Mouse (Mus musculus): Measurements from ENCODE around the gene Dnah10. TPM values are rescaled to one million over a fixed set of nuclear protein-coding genes. Genes with fewer than 3 reads are reported as not detected.
A peak's percentile ranks its signal among the peaks of the same experiment; 100 is the strongest.

Gene Dnah10
- total RNA-seq, 2 experiments from 2014 or later: 0.36 to 0.47 TPM

GRCm38 (mm10) chr5:124873890-124874601 is 149.2 kb downstream of the Dnah10 start:
- DNase-seq (ENCODE audit: extremely low spot score in 1 of 2, low spot score in 2 of 2): no peak
- TF ChIP-seq CTCF (IDR thresholded peaks at IDR 0.05): no peak
- Histone ChIP-seq H3K27ac (no peak overlapping the region), H3K4me3 (no peak overlapping the region)
- intact Hi-C loops (cut with DNase I): loop anchor here (5.0 kb wide), 1 partner anchor 257 kb away; no protein-coding TSS in a partner anchor

DNA sequence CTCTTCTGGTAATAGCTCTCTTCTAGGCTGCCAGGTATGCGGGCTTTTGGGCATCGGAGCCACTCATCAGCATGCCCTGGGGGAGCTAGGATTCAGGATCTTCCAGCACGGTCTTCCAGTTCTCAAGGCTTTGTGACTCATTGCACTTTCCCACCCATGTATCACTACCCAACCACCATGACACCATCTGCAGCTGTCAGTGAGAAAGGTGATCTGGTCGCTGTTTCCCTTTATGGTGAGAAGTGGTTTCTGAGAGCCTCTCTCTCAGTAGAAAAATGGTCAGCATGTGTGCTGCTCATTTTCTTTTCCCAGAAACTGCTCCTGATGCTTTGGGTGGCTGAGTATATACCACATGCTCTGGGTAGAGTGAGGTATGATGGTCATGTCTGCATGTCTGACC is 154.4 kb downstream of the Dnah10 start:
- no peak for DNase-seq (ENCODE audit: extremely low spot score in 1 of 2, low spot score in 2 of 2)
- TF ChIP-seq CTCF (IDR thresholded peaks at IDR 0.05): no peak
- H3K27ac ChIP-seq: no peak overlapping the region
- intact Hi-C loops (cut with DNase I): no loop called here
- no peak overlapping the region for H3K4me3 ChIP-seq

- Histone ChIP-seq H3K4me3 (no peak overlapping the region), H3K27ac (no peak overlapping the region)
- intact Hi-C loops (cut with DNase I): no loop called here
- DNase-seq (ENCODE audit: extremely low spot score in 1 of 2, low spot score in 2 of 2): no peak
- TF ChIP-seq CTCF (IDR thresholded peaks at IDR 0.05): no peak
Measured at GRCm38 (mm10) chr5:124879801-124880200, 154.9 kb downstream of the Dnah10 start.

DNA sequence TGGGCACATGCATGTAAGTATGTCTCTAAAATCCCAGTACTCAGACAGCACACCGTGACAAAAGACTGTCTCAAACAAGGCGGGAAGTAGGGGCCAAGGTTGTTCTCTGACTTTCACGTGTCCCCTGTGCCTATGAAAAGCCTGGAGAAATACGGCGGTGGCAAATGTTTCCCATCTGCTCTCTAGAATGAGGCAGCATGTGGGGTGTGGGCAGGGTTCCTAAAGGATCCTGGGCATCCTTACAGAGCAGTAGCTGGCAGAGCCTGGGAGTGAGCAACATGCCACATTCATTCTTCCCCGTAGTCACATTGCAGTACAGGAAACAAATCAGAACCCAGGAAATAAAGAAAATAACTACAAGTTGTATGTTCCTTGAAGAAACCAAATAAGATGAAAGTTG is 159.0 kb downstream of the Dnah10 start:
- intact Hi-C loops (cut with DNase I): no loop called here
- Histone ChIP-seq H3K27ac (no peak overlapping the region), H3K4me3 (no peak overlapping the region)
- DNase-seq (ENCODE audit: extremely low spot score in 1 of 2, low spot score in 2 of 2): peak in 1 of 2 experiments; percentile 53
- TF ChIP-seq CTCF (IDR thresholded peaks at IDR 0.05): no peak

Other genes with a start within 250 kb of the Dnah10 start
- 10 to 100 TPM; 17.9 to 21.0 TPM for gene Rilpl2, start 246.7 kb upstream of the Dnah10 start, total RNA-seq (2021)
- 10 to 100 TPM; 19.9 to 20.8 TPM for gene Snrnp35, start 242.0 kb upstream of the Dnah10 start, total RNA-seq (2021)
- gene Rilpl1, start 193.7 kb upstream of the Dnah10 start, total RNA-seq (2021): 10 to 100 TPM; 84.6 to 84.8 TPM
- 10 to 100 TPM; 95.4 to 98.9 TPM for gene Tmed2, start 184.4 kb upstream of the Dnah10 start, total RNA-seq (2021)
- 10 to 100 TPM; 25.8 to 28.3 TPM for gene Ddx55, start 172.2 kb upstream of the Dnah10 start, total RNA-seq (2021)
- gene Eif2b1, start 146.0 kb upstream of the Dnah10 start, total RNA-seq (2021): 10 to 100 TPM; 35.1 to 37.7 TPM
- 10 to 100 TPM; 26.6 to 28.6 TPM for gene Gtf2h3, start 145.9 kb upstream of the Dnah10 start, total RNA-seq (2021)
- 10 to 100 TPM; 59.2 to 71.4 TPM for gene Atp6v0a2, start 96.5 kb upstream of the Dnah10 start, total RNA-seq (2021)
- gene Ccdc92, start 137.3 kb downstream of the Dnah10 start, total RNA-seq (2021): 10 to 100 TPM; 80.9 to 86.3 TPM
- 10 to 100 TPM; 68.4 to 77.1 TPM for gene Zfp664, start 137.6 kb downstream of the Dnah10 start, total RNA-seq (2021)

Data from left cerebral cortex, adult 2 months (tissue).